Mouse (Mus musculus) erythroid progenitor cell, adult 5-6 weeks (primary cell): ENCODE measurements at regions not wholly inside any gene's neighbourhood (a gene's known extent, or its start where the extent isn't known, plus 50 kb on each side); places are given as distances from the start of the nearest gene placed in this dataset.
"Not testable (repeated sequence)": the region's sequence is repeated elsewhere in the genome, so short reads cannot be mapped to it uniquely, and the experiment has no call there.

Experiments used
- ATAC-seq: replicated peaks from 2 replicates; pipeline ENCODE4 v1.8.0; 2016; ENCODE audit warnings: moderate number of reproducible peaks, mild to moderate bottlenecking, moderate TSS enrichment, inconsistent platforms; ENCODE audit not compliant: poor library complexity, low FRiP score, severe bottlenecking

DNA sequence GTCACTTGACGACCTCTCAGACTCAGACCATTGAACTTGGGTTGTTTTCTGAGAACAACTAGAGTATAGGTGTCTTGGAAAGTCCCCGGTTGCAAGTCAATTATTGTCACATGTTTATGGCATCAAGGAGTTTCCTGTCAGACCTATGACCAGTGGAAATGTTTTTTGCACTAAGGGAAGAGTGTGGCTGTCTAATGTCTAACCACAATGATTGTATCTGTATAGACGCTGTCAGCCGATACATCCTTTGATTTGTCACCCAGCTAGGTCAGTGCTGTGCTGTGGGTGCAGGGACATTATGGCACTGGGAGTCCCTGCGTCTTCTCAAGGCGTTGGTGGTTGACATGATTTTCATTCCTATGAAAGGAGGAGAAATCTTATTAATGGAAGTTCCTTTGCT is 216.0 kb upstream of the Btg1 start:
- no peak for ATAC-seq

DNA sequence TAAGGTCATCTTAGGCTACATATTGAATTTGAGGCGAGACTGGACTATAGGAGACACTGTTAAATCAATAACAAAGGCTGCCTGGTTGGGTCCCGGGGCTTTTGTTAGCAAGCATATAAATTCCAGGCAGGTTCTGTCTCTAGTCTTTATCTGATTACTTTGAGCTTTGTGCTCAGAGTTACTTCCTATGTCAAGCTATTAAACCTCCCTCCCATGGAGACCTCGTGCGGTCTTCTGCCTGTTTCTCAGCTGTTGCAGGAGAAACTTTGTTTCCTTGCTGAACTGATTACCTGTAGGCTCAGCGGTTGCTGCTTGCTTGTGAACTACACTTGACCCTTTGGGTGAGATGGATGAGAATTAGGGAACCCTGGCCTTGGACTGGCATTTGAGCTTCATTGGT is 210.5 kb upstream of the Btg1 start:
- no peak for ATAC-seq

DNA sequence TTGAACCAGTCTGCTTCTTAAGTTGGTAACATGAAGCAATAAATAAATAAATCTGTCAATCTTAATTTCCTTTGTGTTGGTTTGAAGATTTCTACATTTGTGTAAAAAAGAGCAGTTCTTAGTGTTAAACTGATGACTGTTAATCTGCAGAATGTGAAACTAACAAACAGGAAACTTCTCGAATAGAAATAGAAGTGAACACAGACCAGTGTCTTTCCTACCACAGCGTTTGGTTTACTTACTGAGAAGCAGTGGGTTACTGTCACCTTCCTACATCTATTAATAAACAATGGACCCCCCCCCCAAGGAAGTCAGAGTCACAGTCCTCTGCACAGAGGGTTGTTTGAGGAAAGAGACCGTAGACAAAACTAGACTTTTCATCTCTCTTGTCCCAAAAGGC is 209.0 kb upstream of the Btg1 start:
- ATAC-seq, result no peak

- no peak for ATAC-seq
These were observed 208.6 kb upstream of the Btg1 start for GRCm38 (mm10) chr10:96408250-96408649.

DNA sequence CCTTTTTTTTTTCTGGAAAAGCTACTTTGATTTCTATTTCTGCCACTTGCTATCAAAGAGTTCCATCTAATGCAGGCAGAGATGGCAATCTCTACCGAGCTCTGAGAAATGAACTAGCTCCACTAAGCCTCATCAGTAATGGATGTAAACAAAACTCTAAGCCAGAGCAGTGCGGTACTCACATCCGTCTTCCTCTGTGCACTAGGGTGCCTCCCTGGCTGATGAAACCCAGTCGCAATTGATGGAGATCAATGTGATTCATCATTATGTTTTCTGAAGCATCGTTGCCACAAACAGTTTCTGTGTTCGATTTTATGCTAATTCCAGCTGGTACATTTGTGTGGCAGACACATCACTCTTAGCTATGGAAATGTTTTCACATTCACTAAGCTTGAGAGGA is 206.8 kb upstream of the Btg1 start:
- no peak for ATAC-seq

DNA sequence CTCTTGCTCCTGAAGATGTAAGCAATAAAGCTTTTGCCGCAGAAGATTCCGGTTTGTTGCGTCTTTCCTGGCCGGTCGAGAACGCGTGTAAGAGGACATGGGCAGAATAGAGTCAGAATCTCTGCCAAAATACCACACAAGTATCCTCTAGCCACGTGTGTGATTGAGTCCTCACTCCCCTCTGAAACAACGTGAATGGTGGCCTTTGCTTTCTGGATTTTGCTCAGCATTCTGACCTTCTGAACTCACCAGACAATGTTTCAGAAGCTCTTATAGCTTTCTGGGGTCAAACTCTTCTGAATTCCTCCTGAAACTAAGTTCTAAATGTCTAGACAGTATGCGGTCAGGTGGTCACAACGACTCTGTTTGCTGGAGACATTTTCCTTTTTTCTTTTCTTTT is 202.0 kb upstream of the Btg1 start:
- no peak for ATAC-seq

DNA sequence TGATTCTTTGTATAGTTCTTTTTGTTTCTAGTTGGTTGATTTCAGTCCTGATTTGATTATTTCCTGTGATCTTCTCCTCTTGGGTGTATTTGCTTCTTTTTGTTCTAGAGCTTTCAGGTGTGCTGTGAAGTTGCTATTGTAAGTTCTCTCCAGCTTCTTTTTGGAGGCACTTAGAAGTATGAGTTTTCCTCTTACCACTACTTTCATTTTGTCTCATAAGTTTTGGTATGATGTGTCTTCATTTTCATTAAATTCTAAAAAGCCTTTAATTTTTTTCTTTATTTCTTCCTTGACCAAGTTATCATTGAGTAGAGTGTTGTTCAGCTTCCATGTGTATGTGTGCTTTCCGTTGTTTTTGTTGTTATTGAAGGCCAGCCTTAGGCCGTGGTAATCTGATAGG is 195.3 kb upstream of the Btg1 start:
- ATAC-seq, result not testable (repeated sequence)

DNA sequence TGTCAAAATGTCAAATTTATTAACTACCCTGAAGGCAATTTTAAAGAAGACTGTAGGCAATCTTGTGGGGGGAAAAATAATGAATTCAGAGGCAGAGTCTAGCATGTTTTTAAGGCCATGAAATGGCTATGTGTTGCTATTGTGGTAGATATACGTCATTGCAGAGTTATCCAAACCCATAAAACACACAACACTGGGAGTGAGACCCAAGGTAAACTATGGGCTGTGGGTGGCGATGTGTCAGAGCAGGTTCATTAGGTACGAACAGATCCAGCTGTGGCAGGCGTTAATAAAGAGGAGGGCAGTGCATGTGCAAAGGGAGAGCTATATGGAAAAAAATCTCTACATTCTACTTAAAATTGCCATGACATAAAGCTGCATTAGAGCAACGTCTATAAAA is 189.4 kb upstream of the Btg1 start:
- no peak for ATAC-seq

DNA sequence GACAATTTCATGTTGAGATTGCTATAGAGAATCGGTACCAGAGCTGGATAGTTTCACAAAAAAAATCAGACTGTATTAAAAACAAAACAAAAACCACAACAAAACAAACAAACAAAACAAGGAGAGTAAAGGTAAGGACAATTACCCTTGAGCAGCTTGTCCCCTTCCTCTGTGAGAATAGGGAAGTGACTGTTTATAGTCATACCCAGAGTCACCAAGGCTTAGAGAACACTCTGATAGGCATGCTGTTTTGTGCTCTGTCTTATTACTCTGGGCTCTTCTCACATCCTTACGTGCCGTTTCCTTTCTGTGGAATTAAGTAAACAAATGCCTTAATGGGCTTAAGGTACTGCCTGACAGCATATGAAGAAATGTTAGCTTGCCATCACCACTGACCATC is 186.7 kb upstream of the Btg1 start:
- no peak for ATAC-seq

DNA sequence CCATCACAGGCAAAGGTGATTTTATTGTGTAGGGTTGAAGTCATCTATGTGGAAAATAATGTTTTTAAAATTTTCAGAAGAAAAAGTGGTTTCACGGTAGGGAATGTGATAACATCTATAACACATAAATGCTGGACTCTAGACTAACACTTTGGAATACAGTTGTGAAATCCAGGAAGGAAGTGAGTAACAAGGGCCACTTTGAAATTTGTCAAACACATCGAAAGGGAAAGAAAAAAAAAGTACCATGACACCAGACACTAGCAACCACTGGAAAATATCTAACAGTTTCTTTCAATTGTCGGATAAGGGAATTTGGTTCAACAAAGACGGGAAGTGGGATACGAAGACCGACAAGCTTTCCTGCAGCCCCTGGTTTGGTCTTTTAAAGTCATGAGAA is 181.7 kb upstream of the Btg1 start:
- ATAC-seq, result no peak

DNA sequence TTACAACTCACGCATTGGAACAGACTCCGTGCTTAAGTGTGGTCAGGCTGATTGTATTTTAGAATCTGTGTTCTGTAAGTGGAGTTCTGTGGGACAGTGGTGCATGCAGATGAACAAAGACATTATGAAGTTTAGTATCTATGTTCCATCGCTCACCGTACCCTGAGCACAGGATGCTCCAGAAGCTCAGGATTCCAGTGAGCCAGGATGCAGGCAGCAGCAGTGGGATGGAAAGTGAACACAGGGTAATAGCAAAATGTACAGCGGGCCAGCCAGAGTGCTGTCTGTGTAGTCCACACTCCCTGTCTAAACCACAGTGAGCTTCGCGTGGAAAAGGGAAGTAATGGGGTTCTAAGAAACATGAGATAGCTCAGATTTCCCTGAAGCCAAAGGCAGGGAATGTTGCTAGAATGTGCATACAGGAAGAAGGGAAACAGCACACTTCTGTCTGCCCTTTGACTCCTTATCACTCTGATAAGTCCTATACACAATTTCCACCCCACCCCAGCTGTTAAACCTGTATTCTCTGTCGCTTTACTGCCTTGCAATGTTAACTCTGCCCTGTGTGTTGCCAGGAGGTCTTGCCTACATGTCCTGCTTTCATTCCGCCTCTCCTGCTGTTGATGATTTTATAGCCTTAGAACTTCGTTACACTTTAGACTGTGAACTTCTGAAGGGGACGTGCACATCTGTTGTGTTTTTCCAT is 178.3 kb upstream of the Btg1 start:
- no peak for ATAC-seq

DNA sequence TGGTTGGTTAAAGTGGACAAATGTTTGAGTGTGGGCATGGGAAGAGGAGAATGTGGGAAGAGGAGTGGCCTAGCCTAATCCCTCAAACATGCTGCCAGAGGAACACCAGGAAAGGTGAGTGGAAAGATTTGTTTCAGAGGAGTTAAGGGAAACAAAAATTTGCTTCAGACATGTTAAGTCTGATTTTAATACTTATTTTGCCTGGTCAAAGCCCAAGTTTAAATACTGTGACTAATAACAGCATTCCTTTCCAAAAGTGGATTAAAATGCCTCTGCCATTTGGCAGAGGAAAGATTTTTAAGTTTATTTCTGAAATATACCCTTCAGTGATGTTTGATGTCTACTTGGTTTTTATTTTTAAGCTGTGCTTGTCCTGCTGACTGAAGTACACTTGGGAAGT is 174.6 kb upstream of the Btg1 start:
- no peak for ATAC-seq

DNA sequence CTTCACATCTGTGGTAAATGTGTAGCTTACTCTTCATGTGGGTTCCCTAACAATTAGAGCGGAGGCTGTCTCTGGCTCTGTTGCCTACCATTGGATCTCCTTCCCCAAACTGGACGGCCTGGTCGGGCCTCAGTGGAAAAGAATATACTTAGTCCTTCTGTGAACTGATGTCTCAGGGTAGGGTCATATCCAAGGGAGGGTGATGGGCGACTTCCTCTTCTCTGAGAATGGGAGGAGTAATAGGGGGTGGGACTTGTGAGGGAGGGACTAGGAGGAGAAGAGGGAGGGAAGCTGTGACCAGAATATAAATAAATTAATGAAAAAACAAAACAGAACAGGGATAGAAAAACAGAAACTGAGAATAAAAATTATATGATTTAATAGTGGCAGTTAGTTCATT is 166.5 kb upstream of the Btg1 start:
- no peak for ATAC-seq

GRCm38 (mm10) chr10:96454857-96455256 is 161.9 kb upstream of the Btg1 start:
- ATAC-seq, result no peak

- no peak for ATAC-seq
These were observed 158.3 kb upstream of the Btg1 start for GRCm38 (mm10) chr10:96458551-96458950.

DNA sequence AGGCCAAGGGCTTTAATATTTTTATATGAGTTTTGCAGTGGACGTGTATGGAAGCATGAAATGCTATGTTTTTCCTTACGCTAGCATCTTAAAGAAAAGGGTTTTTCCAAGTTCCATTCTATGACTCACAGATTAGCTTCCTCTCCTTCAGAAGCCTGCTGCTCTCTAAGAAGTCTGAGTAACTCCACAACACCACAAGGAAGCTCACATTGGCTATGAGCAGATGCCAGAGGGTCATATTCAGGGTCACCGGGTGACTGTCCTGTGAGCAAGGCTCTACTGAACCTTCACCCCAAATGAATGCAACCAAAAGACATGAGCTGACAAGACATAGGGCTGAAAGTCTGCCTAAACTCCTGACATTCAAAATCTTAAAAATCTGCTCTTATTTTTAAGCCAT is 157.6 kb upstream of the Btg1 start:
- no peak for ATAC-seq

- no peak for ATAC-seq
These were observed 156.7 kb upstream of the Btg1 start for GRCm38 (mm10) chr10:96460151-96460550.

- ATAC-seq, result no peak
These were observed 156.0 kb upstream of the Btg1 start for GRCm38 (mm10) chr10:96460617-96461338.

DNA sequence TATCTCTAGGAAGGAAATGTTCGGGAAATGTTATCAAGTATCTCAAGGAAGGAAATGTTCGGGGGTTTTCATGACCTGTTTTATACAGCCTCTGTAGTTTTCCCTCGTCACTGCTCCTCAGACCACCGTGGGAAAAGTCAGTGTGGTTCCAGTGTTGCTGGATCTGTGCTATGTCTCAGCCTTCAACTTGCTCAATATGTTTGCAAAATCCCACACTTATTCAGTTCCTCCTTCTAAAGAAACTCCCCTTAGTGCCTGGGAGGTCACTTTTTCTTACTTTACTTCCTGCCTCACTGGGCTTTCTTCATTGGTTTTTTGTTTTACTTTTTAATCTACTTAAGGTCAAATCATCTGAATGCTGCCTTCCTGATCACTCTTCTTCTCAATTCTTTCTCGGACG is 150.8 kb upstream of the Btg1 start:
- ATAC-seq, result no peak

GRCm38 (mm10) chr10:96466845-96467244 is 150.0 kb upstream of the Btg1 start:
- ATAC-seq, result no peak

GRCm38 (mm10) chr10:96467661-96468060 is 149.1 kb upstream of the Btg1 start:
- no peak for ATAC-seq

DNA sequence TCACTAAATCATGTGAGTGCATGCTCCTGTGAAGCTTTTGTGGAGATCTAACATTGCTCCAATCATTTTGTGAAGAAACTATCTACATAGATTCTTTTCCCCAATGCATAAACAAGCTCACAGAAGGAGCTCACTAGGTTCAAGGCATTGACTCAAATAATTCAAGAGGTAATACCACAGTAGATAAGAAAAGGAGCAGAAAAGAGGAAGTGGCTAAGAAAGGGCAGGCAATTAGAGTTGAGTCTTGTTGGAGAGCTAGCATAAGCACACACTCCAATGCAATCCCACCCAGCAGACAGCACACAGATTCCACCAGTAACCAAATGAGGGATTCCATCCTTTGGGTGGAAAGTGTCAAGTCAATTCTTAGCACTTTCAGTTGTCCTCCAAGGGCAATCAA is 145.3 kb upstream of the Btg1 start:
- no peak for ATAC-seq
